Mouse (Mus musculus): ENCODE data around the gene 4922502D21Rik.

- TF ChIP-seq CTCF (IDR thresholded peaks at IDR 0.05; ENCODE audit: insufficient read depth, low read depth, low read length) (no peak), POLR2A (IDR thresholded peaks at IDR 0.05; ENCODE audit: insufficient read depth, low read depth, low read length) (no peak)
Observed at GRCm38 (mm10) chr6:129275220-129275619, 56.4 kb downstream of the 4922502D21Rik start, which contains the start of gene Cd69.
